Mouse (Mus musculus) G1E (cell line): ENCODE data around the gene Klhl29. TPM values are rescaled to one million over a fixed set of nuclear protein-coding genes. Genes with fewer than 3 reads are reported as not detected.

Experiments
- ATAC-seq: 2 replicates; pipeline ENCODE4 v1.8.0; 2016; ENCODE audit warnings: mild to moderate bottlenecking; ENCODE audit not compliant: insufficient number of reproducible peaks, poor library complexity, low FRiP score, severe bottlenecking; ENCODE audit errors: extremely low read depth
- DNase-seq: peaks from one replicate; pipeline ENCODE4 v3.0.0; 2012; ENCODE audit warnings: low spot score
- H3K27me3 ChIP-seq: 2 replicates; pipeline ENCODE4 v1.6.1; 2012; ENCODE audit warnings: mild to moderate bottlenecking, low read length, inconsistent platforms; ENCODE audit not compliant: insufficient read depth
- H3K36me3 ChIP-seq: replicated peaks from 2 replicates; pipeline ENCODE3; 2012; ENCODE audit warnings: mild to moderate bottlenecking, inconsistent platforms
- H3K4me1 ChIP-seq: 2 replicates; pipeline ENCODE4 v1.6.1; 2012; ENCODE audit warnings: low read depth, low read length, inconsistent platforms, mixed read lengths; ENCODE audit not compliant: insufficient read depth
- H3K4me3 ChIP-seq: 2 replicates; pipeline ENCODE4 v1.5.1; 2012; ENCODE audit warnings: low read depth, mild to moderate bottlenecking, inconsistent platforms, low read length, moderate library complexity, mixed read lengths
- H3K9me3 ChIP-seq: replicated peaks from 2 replicates; pipeline ENCODE4 v1.6.1; 2012; ENCODE audit warnings: inconsistent platforms
- CTCF ChIP-seq: IDR thresholded peaks from 2 replicates; pipeline ENCODE4 v1.5.1; 2012; ENCODE audit warnings: low read depth, low read length, inconsistent platforms, mixed read lengths
- GATA1 ChIP-seq: IDR thresholded peaks from 2 replicates; pipeline ENCODE4 v1.6.1; 2012; ENCODE audit warnings: borderline replicate concordance, low read length, inconsistent platforms, mixed read lengths
- GATA2 ChIP-seq: IDR thresholded peaks from 2 replicates; pipeline ENCODE4 v1.6.1; 2012; ENCODE audit warnings: low read depth, low read length, inconsistent platforms, borderline replicate concordance
- POLR2AphosphoS5 ChIP-seq: IDR thresholded peaks from 2 replicates; pipeline ENCODE4 v1.6.1; 2012; ENCODE audit warnings: low read depth, low read length, inconsistent platforms; ENCODE audit not compliant: insufficient replicate concordance
- TAL1 ChIP-seq: conservative IDR thresholded peaks from 2 replicates; pipeline ENCODE4 v1.6.1; 2012; ENCODE audit warnings: low read depth, low read length, inconsistent platforms, mixed read lengths
- polyA plus RNA-seq: library from polyadenylated mRNA; stranded (reverse); fragments of >175 nt; gene quantifications from 2 replicates; pipeline ENCODE4 v1.2.3, GENCODE M21; 2012
- total RNA-seq, 2 experiments: library from RNA; stranded (forward) in 1 of 2; stranded (reverse) in 1 of 2; fragments of 200-1000 nt in 1 of 2; fragments of >200 nt in 1 of 2; fragmentation: Nextera tagmentation in 1 of 2; gene quantifications; 2 replicates each; pipeline ENCODE4 v1.2.3; 2014 to 2017

Gene Klhl29
- total and polyA plus RNA-seq, 3 experiments, result 0.05 TPM; not detected in 2

DNA sequence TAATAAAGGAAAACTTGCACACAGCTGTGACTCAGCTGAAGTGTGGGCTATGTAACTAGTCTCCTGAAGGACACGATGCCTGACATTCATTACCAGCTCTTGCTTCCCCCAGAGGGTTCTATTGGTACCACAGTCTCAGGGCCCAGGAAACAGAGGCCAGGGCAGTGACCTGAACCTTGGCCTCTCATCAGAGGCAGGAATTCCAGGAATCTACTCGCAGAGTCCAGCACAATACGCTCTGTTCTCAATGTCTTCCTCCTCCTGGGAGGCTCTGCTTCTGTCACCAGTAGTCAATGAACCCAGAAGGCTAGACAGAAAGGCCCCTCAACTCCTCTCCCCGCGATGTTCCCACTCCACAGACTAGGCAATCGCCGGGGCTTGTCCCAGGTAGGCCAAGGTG, 125.4 kb downstream of the Klhl29 start:
- no peaks in the 10 kb centered on the region for H3K36me3 ChIP-seq
- no peak overlapping the region for H3K4me3 ChIP-seq
- H3K4me1 ChIP-seq, result no peaks in the 10 kb centered on the region
- DNase-seq (no peak), ATAC-seq (no peak)
- H3K27me3 ChIP-seq, result no peaks in the 10 kb centered on the region; the same call in 1 of the 2 replicates
- peaks cover 66% of the 10 kb centered on the region for H3K9me3 ChIP-seq
- TF ChIP-seq POLR2AphosphoS5 (no peak), TAL1 (no peak), CTCF (no peak), GATA1 (no peak), GATA2 (no peak)

DNA sequence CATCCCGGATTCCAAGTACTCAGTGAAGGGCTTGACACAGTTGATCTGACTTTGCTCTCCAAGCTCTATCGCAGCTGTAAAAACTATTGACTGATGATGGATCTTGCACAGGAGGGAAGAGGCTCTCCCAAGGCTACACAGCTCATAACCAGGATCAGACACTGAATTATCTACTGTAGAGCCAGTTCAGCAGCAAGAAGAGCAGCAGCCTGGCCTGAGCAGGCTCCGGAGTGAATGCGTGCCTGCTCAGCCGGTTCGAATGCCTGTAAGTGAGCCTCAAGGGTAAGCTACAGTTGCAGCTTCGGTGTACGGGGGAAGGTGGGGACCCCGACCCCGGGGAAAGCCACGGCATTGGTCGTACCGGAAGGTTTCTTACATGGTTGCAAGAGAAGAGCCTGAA, 126.4 kb downstream of the Klhl29 start:
- ATAC-seq, result no peak
- Histone ChIP-seq H3K4me3 (no peak overlapping the region), H3K27me3 (no peaks in the 10 kb centered on the region; the same call in 1 of the 2 replicates), H3K9me3 (peaks cover 72% of the 10 kb centered on the region), H3K36me3 (no peaks in the 10 kb centered on the region), H3K4me1 (no peaks in the 10 kb centered on the region)
- TF ChIP-seq CTCF (no peak), GATA1 (no peak), TAL1 (no peak), POLR2AphosphoS5 (no peak), GATA2 (no peak)
- DNase-seq, result no peak

DNA sequence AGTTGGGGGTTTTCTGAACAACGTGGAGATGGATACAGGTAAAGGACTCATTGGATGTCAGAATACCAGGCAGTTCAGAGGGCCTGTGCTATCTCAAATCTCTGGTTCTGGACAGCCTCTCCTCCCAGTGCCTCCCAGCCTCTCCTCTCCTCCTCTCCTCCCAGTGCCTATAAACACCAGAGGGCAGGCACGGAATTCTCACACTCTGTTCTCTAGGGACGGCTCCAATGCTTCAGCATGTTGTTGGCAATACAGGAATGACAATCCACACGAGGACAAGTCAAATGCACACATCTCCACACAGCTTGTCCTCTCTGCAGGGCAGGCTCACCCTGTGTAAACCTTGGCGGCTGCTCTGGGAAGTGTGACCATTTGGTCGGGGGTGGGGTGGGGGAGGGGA, 128.0 kb downstream of the Klhl29 start:
- Histone ChIP-seq H3K4me3 (no peak overlapping the region), H3K9me3 (peaks cover 79% of the 10 kb centered on the region), H3K4me1 (no peaks in the 10 kb centered on the region), H3K36me3 (no peaks in the 10 kb centered on the region), H3K27me3 (no peaks in the 10 kb centered on the region; the same call in 1 of the 2 replicates)
- ATAC-seq, result no peak
- DNase-seq, result no peak
- no peak for TF ChIP-seq TAL1
- TF ChIP-seq POLR2AphosphoS5, result no peak
- TF ChIP-seq CTCF, result no peak
- TF ChIP-seq GATA2, result no peak
- no peak for TF ChIP-seq GATA1

DNA sequence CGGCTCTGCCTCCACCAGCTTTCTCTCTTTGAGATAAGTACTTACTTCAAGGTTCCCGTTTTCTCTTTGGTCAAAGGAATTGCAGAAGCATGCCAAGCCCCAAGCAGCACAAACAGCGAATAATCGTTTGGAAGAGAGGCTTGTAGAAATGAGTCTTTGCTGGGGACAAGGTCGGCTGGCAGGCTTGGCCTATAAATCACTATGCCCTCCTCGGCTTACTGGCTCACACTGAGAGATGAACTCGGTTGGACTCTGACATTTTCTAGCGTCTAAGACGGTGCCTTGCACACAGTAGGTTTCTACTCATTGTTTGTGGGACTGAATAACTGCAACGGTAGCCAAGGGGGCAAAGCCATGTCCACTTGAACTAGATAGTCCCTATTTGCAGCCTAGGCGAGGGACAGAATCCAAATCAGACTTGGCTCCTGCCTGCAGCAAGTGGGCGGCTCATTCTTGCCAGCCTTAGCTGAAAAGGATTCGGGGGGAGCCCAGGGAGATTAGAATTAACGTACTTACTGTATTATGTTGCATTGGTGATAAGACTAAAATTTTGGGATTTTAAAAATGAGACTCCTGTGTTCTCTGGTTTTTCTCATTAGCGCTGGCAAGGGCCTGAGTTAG, 128.7 kb downstream of the Klhl29 start:
- no peak overlapping the region for H3K4me3 ChIP-seq
- no peaks in the 10 kb centered on the region for H3K4me1 ChIP-seq
- TF ChIP-seq POLR2AphosphoS5, result no peak
- H3K27me3 ChIP-seq, result no peaks in the 10 kb centered on the region; the same call in 1 of the 2 replicates
- ATAC-seq, result no peak
- no peak for DNase-seq
- H3K9me3 ChIP-seq, result peaks cover 80% of the 10 kb centered on the region
- no peaks in the 10 kb centered on the region for H3K36me3 ChIP-seq

DNA sequence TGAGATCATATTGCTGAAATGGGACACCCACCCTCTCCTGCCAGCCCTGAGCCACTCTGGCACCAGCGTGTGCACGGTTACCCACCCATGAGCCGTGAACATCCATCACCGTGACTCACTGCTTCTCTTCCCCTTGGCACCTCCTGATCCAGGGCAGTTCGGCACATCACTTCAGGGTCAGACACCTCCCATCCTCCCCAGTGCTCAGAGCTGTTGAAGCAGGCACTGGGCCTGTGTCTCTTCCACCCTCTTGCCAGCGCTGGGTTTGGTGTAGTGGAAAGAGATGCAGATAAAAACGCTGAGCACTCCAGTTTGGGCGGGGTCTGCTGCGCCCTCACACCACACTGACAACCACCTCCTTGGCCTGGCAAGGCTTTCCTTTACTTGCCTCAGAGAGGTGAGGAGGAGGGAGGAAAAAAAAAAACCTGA, 129.3 kb downstream of the Klhl29 start:
- no peak for ATAC-seq
- no peaks in the 10 kb centered on the region for H3K4me1 ChIP-seq
- peaks cover 77% of the 10 kb centered on the region for H3K9me3 ChIP-seq
- H3K4me3 ChIP-seq, result peak overlapping the region; percentile 27; the same call in 1 of the 2 replicates
- H3K27me3 ChIP-seq, result no peaks in the 10 kb centered on the region; the same call in 1 of the 2 replicates
- TF ChIP-seq POLR2AphosphoS5 (no peak), GATA1 (no peak), CTCF (no peak), TAL1 (no peak), GATA2 (no peak)
- H3K36me3 ChIP-seq, result no peaks in the 10 kb centered on the region
- DNase-seq, result no peak

DNA sequence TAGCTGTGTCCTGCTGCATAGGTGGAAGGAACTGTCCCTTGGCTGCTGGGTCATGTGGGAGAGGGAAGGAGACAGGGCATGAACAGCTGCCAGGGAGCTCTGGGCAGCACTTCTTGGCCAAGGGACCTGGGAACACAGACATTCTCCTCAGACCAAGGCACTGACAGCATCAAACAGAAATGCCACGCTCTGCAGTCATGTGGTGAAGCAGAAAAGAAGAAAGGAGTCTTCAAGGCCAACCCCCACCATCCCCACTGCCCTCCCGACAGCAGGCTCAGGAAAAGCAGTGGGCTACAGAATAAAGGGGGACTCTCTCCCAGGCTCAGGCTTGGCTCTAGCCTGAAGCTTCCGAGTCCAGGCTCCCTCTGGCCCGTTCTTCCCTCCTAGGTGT, 130.3 kb downstream of the Klhl29 start:
- Histone ChIP-seq H3K9me3 (peaks cover 78% of the 10 kb centered on the region), H3K27me3 (no peaks in the 10 kb centered on the region; the same call in 1 of the 2 replicates), H3K4me3 (no peak overlapping the region), H3K4me1 (no peaks in the 10 kb centered on the region), H3K36me3 (no peaks in the 10 kb centered on the region)
- DNase-seq (no peak), ATAC-seq (no peak)
- no peak for TF ChIP-seq POLR2AphosphoS5
- TF ChIP-seq GATA1, result no peak
- no peak for TF ChIP-seq TAL1
- no peak for TF ChIP-seq GATA2
- no peak for TF ChIP-seq CTCF
